Mouse (Mus musculus): ENCODE results near the gene Mmp28. TPM values are rescaled to one million over a fixed set of nuclear protein-coding genes. Genes with fewer than 3 reads are reported as not detected.
A peak's percentile ranks its signal among the peaks of the same experiment; 100 is the strongest.

Mmp28 gene
- polyA plus RNA-seq (2015; fragmentation: Nextera tagmentation; extraction: Ambion mirVana) = 2.6 and 2.9 TPM in 2 replicates

DNA sequence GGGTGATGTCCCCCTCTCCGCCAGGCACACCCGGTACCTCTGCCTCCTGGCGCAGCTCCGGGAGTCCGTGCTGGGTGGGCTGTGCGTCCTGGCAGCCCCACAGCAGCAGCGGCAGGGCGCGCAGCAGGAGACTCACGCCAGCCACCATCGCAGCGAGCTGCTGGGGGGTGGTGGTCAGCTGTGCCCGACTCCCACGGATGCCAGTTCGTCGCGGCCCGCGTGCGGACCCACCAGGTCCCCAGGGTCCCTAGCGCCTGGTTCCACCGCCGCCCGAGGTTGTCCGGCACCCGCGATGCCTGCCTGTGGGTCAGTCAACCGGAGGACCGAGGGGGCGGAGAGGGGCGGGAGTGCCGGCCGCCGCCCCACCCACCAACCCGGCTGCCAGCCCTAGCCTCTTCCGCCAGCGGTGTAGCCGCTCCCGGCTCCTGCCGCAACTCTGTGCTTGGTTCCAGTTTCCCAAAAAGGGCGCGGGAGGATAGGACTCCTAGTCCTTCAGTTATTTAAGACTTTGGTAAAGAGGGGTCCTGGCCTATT, at the start of gene Mmp28:
TSS of gene Mmp28 (minus strand) at position 361 of the 534 bp plus-strand sequence.
- H3K27ac ChIP-seq = no peak within 1 kb of the TSS
- no peaks in the 10 kb centered on the region for H3K36me3 ChIP-seq
- peaks cover 40% of the 10 kb centered on the region for H3K27me3 ChIP-seq
- H3K4me3 ChIP-seq = peak within 1 kb of the TSS; percentile 61
- peak within 1 kb of the TSS; percentile 96 for H3K4me2 ChIP-seq
- peak within 1 kb of the TSS; percentile 76 for H3K9ac ChIP-seq
- H3K4me1 ChIP-seq = peaks cover 38% of the 10 kb centered on the region
- no peak for ATAC-seq (ENCODE audit: insufficient number of reproducible peaks, insufficient read depth, low FRiP score, low TSS enrichment, low read depth)
- no peaks in the 10 kb centered on the region for H3K9me3 ChIP-seq
- WGBS = under 1% methylated on average over 41 of the region's 42 CpGs

DNA sequence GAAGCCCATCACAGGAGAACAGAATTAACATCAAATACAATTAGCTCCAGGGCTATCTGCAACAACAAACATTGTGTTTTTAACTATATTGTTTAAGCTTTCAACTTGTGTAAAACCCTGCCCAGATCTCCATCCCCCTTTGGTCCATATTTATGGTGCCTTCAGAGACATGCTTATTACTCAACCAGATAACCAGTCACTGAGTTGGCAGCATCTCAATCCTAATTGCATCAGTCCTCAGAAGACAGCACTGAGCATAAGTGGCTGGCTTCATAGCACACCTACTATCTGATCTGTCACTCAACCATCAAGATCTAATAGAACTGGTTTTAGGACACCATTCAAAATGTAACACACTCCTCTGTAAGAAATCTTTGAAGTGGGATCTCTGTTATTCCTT, 46.6 kb upstream of the Mmp28 start:
- H3K27me3 ChIP-seq = no peaks in the 10 kb centered on the region
- no peak overlapping the region for H3K4me2 ChIP-seq
- no peaks in the 10 kb centered on the region for H3K9me3 ChIP-seq
- H3K36me3 ChIP-seq = peaks cover 44% of the 10 kb centered on the region
- no peak overlapping the region for H3K4me3 ChIP-seq
- no peak overlapping the region for H3K27ac ChIP-seq
- H3K9ac ChIP-seq = no peak overlapping the region
- no peaks in the 10 kb centered on the region for H3K4me1 ChIP-seq
- no peak for ATAC-seq (ENCODE audit: insufficient number of reproducible peaks, insufficient read depth, low FRiP score, low TSS enrichment, low read depth)

DNA sequence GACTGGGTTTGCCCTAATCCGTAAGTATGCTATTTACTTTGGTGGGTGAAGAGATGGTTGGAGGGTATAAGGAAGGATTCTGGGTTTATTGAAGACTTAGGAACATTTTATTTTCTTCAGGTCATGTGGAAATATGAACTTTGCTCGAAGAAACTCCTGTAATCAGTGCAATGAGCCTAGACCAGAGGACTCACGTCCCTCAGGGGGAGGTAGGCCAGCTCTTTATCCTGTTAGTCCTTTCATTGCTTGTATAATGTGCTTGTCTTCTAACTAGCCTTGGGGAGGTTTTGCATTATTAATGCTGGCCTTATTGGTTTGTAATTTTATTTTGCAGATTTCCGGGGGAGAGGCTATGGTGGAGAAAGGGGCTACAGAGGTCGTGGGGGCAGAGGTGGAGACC, 41.4 kb upstream of the Mmp28 start:
- 95% methylated on average over 5 of the region's 5 CpGs for WGBS
- no peak overlapping the region for H3K4me3 ChIP-seq
- H3K36me3 ChIP-seq = peaks cover 71% of the 10 kb centered on the region
- ATAC-seq (ENCODE audit: insufficient number of reproducible peaks, insufficient read depth, low FRiP score, low TSS enrichment, low read depth) = no peak
- no peaks in the 10 kb centered on the region for H3K4me1 ChIP-seq
- H3K4me2 ChIP-seq = no peak overlapping the region
- H3K27ac ChIP-seq = no peak overlapping the region
- no peaks in the 10 kb centered on the region for H3K9me3 ChIP-seq
- no peaks in the 10 kb centered on the region for H3K27me3 ChIP-seq
- no peak overlapping the region for H3K9ac ChIP-seq

DNA sequence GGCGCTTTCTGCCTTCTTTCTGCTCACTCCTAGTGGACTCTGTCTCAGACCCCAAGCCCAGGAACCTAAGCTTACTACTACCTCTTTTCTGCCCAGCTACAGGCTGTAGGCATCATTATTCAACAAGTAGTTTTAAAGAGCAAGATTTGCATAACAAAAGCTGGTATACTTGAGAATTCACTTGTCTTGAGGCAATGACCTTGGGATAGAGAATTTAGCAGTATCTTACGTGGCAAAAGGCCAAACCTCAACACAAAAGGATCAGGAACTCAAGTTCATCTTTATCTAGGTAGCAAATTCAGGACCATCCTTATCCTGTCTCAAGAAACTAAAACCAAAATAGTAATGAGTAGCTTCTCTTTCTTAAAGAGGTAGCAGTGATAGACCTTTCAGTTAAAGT, 32.7 kb upstream of the Mmp28 start:
- WGBS = 90% methylated on average over 2 of the region's 2 CpGs
- no peaks in the 10 kb centered on the region for H3K9me3 ChIP-seq
- ATAC-seq (ENCODE audit: insufficient number of reproducible peaks, insufficient read depth, low FRiP score, low TSS enrichment, low read depth) = no peak

DNA sequence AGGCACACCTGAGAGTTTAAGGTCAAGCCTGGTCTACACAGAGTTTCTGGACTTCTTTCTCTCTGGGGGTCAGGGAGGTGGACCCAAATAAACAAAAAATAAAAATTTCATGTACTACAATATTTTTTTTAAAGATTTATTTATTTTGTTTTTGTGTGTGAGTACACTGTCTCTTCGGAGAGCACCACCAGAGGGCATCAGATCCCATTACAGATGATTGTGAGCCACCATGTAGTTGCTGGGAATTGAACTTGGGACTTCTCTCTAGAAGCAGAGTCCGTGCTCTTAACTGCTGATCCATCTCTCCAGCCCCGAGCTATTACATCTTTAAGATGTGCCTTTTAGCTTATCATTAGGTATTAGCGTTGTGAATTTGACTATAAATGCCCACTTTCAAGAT, 28.6 kb upstream of the Mmp28 start:
- peaks cover 32% of the 10 kb centered on the region for H3K36me3 ChIP-seq
- H3K4me2 ChIP-seq = no peak overlapping the region
- H3K4me3 ChIP-seq = no peak overlapping the region
- no peak overlapping the region for H3K9ac ChIP-seq
- H3K27me3 ChIP-seq = no peaks in the 10 kb centered on the region
- no peaks in the 10 kb centered on the region for H3K4me1 ChIP-seq
- no peak overlapping the region for H3K27ac ChIP-seq
- WGBS = 87% methylated on average over 4 of the region's 4 CpGs
- no peak for ATAC-seq (ENCODE audit: insufficient number of reproducible peaks, insufficient read depth, low FRiP score, low TSS enrichment, low read depth)
- H3K9me3 ChIP-seq = no peaks in the 10 kb centered on the region

More for the DNA sequence above, 32.7 kb upstream of the Mmp28 start:
- Histone ChIP-seq H3K9ac (no peak overlapping the region), H3K27me3 (no peaks in the 10 kb centered on the region), H3K4me3 (no peak overlapping the region), H3K4me2 (no peak overlapping the region), H3K36me3 (peaks cover 31% of the 10 kb centered on the region), H3K27ac (no peak overlapping the region), H3K4me1 (no peaks in the 10 kb centered on the region)

DNA sequence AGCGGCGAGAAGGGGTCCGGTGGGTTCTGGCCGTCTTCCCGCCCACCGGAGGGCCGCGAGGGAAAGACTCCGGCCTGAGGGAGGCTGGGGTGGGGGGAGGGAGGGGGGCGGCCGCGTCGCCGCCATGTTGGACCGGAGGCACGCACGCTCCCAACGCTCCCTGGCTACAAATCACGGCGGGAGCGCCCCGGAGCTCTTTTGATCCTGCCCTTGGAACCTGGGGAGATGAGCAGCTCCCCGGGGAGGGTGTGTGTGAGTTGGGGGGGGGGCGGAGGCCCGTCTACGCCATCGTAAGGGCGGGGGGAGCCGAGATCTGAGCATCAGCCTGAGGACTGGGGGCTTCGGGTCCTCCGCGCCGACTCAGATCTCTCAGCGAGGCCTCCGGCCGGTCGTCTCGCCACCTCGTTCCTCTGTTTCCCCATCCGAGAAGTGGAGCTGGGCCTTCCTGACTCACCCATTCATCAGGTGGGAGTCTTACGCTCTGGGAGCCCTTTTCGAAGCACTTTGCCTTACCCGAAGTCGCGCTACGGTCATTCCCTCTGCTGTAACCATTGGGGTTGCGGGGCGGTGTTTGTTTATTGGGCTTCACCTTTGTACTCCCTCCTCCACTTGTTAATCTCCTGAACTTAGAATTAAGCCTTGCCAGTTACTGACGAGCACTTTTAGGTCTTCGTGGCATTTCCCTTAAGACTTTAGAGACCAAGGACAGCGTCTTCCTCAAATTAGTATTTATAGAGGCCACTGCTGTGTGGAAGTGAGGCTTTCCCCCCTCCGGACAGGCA, 10.6 kb upstream of the Mmp28 start:
- H3K4me2 ChIP-seq = peak overlapping the region; percentile 90
- peaks cover 14% of the 10 kb centered on the region for H3K4me1 ChIP-seq
- H3K27me3 ChIP-seq = no peaks in the 10 kb centered on the region
- peak overlapping the region; percentile 91 for H3K4me3 ChIP-seq
- H3K9me3 ChIP-seq = no peaks in the 10 kb centered on the region
- peak; percentile 86 for ATAC-seq (ENCODE audit: insufficient number of reproducible peaks, insufficient read depth, low FRiP score, low TSS enrichment, low read depth)
- peaks cover 12% of the 10 kb centered on the region for H3K36me3 ChIP-seq
- under 1% methylated on average over 52 of the region's 52 CpGs for WGBS
- H3K9ac ChIP-seq = peak overlapping the region; percentile 95
- H3K27ac ChIP-seq = peak overlapping the region; percentile 98

DNA sequence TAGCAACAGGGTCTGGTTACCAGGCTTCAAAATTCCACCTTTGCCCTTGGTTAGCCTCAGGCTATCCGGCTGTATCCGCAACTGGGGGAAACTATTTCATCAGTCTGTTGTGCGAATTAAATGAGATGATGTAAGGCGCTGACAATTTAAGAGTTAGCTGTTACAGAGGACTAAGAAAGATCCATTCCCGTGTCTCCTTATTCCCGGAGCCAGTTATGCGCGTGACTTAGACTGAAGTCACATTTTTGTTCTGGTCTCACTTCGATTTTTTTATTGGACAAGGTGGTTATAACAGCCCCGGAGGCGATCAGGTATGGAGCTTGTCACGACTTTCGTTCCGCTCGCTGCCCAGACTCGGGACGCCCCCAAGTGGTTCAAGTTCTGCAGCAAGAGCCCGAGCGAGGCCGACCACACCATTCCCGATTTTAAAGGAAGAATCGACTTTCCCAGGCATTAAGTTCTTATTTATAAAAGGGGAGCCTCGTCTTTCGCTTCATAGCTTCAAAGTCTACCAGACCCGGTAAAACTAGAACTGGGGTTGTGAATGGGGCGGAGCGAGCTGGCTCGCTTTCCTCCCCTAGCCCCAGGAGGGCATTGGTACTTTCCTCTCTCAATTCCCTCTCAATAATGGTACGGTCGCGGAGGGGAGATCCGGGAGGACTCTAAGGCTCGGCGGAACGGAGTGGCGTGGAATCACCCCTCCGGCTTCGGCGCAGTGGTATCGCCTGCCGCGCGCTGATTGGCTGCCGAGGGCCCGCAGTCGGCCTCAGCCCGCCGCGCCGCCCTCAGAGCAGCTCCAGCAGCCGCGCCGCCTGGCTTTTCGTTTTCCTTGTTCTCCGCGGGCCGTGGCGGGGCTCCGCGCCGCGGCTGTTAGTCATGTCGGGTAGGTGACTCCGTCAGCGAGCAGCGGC, 9.7 kb upstream of the Mmp28 start, which contains the start of gene Taf15:
TSS of gene Taf15 (plus strand) at position 763 of the 911 bp plus-strand sequence.
- H3K27me3 ChIP-seq = no peaks in the 10 kb centered on the region
- no peaks in the 10 kb centered on the region for H3K9me3 ChIP-seq
- H3K4me2 ChIP-seq = peak within 1 kb of the TSS; percentile 90
- H3K4me1 ChIP-seq = peaks cover 14% of the 10 kb centered on the region
- H3K4me3 ChIP-seq = peak within 1 kb of the TSS; percentile 91
- H3K9ac ChIP-seq = peak within 1 kb of the TSS; percentile 95
- under 1% methylated on average over 66 of the region's 66 CpGs for WGBS
- H3K36me3 ChIP-seq = peaks cover 8% of the 10 kb centered on the region
- peak within 1 kb of the TSS; percentile 98 for H3K27ac ChIP-seq
- ATAC-seq (ENCODE audit: insufficient number of reproducible peaks, insufficient read depth, low FRiP score, low TSS enrichment, low read depth) = peak; percentile 99

DNA sequence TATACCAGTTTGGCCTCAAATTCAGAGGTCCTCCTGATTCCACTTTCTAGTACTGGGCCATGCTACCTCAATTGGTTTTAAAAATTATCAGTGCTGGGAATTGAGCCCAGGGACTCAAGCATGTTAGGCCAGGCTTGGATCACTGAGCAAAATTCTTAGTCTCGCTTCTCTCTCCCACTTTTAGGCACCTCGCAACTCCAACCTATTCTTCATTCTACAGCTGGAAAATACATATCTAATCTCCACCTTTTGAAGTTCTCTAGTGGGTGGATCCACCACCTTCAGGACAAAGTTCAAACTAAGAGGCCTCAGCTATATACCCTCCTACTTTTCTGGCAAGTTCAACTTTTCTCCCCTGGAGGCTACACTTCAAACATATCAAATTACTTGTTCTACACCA, 8.9 kb upstream of the Mmp28 start:
- no peak for ATAC-seq (ENCODE audit: insufficient number of reproducible peaks, insufficient read depth, low FRiP score, low TSS enrichment, low read depth)

DNA sequence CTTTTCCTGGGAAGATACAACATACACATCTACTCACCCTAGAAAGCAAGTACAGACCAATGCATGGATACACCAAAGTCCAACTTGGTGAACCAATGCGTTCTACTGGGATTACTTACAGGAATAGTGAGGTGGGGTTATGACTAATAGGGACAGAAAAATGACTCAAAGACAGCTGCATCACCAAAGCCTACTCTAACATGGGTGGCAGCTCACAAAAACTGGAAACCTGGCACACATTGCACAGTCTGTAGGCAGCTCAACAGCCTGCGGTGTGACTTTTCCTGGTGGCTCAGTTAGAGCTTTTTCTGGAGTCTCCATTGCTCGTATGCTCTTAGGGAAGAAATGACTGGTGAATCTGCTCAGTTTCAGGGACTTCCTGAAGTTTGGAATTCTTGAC, 5.9 kb upstream of the Mmp28 start:
- Histone ChIP-seq H3K4me1 (peaks cover 20% of the 10 kb centered on the region), H3K36me3 (no peaks in the 10 kb centered on the region), H3K4me2 (no peak overlapping the region), H3K27me3 (peaks cover 11% of the 10 kb centered on the region), H3K27ac (no peak overlapping the region), H3K9me3 (no peaks in the 10 kb centered on the region), H3K4me3 (no peak overlapping the region), H3K9ac (no peak overlapping the region)
- 89% methylated on average over 3 of the region's 3 CpGs for WGBS
- ATAC-seq (ENCODE audit: insufficient number of reproducible peaks, insufficient read depth, low FRiP score, low TSS enrichment, low read depth) = no peak

More for the DNA sequence above, 8.9 kb upstream of the Mmp28 start:
- WGBS = 68% methylated on average over 2 of the region's 2 CpGs
- H3K27me3 ChIP-seq = no peaks in the 10 kb centered on the region
- H3K4me1 ChIP-seq = peaks cover 20% of the 10 kb centered on the region
- H3K9me3 ChIP-seq = no peaks in the 10 kb centered on the region
- H3K36me3 ChIP-seq = 0 out of 2 replicates have a peak, but pooled peaks cover 5% of the 10 kb centered on the region
- peak overlapping the region; percentile 67 for H3K4me2 ChIP-seq
- H3K4me3 ChIP-seq = peak overlapping the region; percentile 91; the same call in 1 of the 2 replicates
- no peak overlapping the region for H3K27ac ChIP-seq
- peak overlapping the region; percentile 95; the same call in 1 of the 2 replicates for H3K9ac ChIP-seq

DNA sequence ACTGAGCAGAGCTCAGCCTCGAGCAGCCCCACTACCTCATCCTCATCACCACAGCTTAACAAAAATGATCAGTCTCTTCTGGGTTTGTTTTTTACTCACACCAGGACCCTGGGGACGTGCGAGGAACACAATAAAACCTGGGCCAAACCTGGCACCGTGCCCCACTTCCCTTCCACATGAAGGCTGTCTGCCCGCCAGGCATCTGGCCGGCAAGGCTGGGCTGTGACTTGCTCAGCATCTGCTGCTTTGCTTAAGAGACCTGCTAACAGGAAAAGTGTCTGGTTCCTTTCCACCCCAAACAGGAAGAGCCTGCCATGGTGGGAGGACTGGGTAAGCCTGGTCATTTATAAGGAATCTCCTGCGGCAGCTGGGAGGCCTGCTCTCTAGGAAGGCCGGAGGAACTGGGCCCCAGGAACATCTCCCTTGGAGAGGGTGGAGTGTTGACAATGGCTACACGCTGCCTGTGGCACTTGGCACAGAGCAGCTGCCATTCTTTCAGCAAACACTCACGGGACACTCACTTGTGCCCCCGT, 4.3 kb upstream of the Mmp28 start:
- no peak overlapping the region for H3K9ac ChIP-seq

DNA sequence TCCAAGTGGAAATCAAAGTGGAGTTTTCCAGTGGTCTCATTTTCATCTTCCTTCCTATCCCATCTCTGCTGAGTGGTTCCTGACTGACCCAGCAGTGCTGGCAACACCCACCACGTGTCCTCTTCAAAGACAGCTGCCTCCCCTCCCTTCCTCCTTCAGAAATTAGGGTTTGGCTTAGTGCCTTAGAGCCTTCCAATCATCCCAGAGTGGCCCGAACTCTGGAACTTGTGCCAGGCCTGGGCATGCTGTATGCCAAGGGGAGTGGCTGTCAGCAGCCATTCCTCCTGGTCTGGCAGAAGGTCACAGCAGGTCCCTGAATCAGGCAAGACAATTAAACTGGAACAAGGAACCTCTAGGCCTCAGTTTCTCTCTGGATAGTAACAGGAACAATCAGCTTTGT, 3.1 kb upstream of the Mmp28 start:
- H3K4me3 ChIP-seq = no peak overlapping the region
- H3K27ac ChIP-seq = no peak overlapping the region
- no peaks in the 10 kb centered on the region for H3K9me3 ChIP-seq
- ATAC-seq (ENCODE audit: insufficient number of reproducible peaks, insufficient read depth, low FRiP score, low TSS enrichment, low read depth) = no peak
- no peaks in the 10 kb centered on the region for H3K36me3 ChIP-seq
- H3K4me2 ChIP-seq = no peak overlapping the region
- H3K9ac ChIP-seq = no peak overlapping the region
- WGBS = 23% methylated on average over 2 of the region's 2 CpGs
- H3K27me3 ChIP-seq = peaks cover 34% of the 10 kb centered on the region
- H3K4me1 ChIP-seq = peaks cover 38% of the 10 kb centered on the region

More for the DNA sequence above, 4.3 kb upstream of the Mmp28 start:
- Histone ChIP-seq H3K27me3 (peaks cover 27% of the 10 kb centered on the region), H3K36me3 (no peaks in the 10 kb centered on the region), H3K27ac (peak overlapping the region; percentile 4; the same call in 1 of the 2 replicates), H3K4me1 (peaks cover 34% of the 10 kb centered on the region), H3K9me3 (no peaks in the 10 kb centered on the region), H3K4me2 (no peak overlapping the region), H3K4me3 (no peak overlapping the region)
- ATAC-seq (ENCODE audit: insufficient number of reproducible peaks, insufficient read depth, low FRiP score, low TSS enrichment, low read depth) = no peak
- WGBS = 57% methylated on average over 11 of the region's 11 CpGs
